Mouse (Mus musculus): Measurements from ENCODE around the gene Rtn4.

DNA sequence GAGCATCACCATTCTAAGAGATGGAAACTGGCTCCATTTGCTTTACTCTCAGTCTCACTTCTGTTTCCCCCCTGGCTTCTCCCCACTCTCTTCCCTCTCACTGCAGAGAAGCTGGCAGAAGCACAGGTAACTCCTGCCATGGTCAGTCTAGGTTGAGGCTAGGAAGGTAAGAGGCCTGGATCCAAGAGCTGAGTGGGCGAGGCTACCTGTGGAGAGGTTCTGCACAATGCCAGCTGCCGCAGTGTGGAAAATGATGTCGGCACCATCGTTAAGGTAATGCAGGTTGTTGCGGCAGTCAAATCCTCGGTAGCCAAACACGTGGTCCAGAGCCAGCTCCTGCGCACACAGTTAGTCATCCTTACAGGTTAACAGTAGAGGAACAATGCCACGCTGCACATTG is 68.6 kb downstream of the Rtn4 start:
- TF ChIP-seq CTCF (conservative IDR thresholded peaks at IDR 0.05; ENCODE audit: insufficient read depth, insufficient read length, low read depth, low read length) (no peak), POLR2A (IDR thresholded peaks at IDR 0.05; ENCODE audit: low read depth, low read length) (no peak)
